9 mouse cellular contexts compared by ENCODE assay signal in the genomic region with DNA sequence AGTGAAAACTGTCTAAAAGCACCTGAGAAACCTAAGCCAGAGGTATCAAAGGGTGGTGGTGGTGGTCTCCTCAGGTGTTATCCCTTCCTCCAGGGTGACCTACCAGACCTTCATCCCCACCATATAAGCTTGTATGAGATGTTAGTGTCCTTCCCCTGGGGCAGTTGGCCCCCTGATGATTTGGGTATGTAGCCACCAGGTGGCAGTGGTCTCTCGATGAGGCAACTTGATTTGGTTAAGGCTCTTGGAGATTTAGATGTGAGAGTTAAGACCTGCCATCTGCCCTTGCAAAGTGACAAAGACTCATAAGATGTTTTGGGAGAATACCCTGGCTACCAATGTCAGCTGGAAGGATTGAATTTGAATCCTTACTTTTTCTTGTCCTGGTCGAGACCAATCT.
DNase-seq lines count a peak whose midpoint lies in the region; ATAC-seq and TF ChIP-seq lines count a peak whose summit lies in the region.
"Had no signal": no experiment of that assay in that cellular context is flagged by ENCODE, and none has a peak within 500 bp of the region (broad histone marks: within the 10 kb centered on the region; RNA-seq: fewer than 3 reads in every experiment).

No protein-coding gene starts in this region.

- DNase-seq in forebrain, postnatal 0 days, result no peak
- DNase-seq in liver, embryonic 14.5 days (ENCODE audit: low read depth in 3 of 3, low spot score in 3 of 3), result no peak
- DNase-seq in R1 (ENCODE audit: low read depth, low spot score), result peak; percentile 53
- peak; percentile 21 for DNase-seq in skeletal muscle tissue, adult 2 months (ENCODE audit: low read depth, low spot score)
- no peak for DNase-seq in gastrocnemius, postnatal 10 days
- DNase-seq in urinary bladder, postnatal 4 days (ENCODE audit: low spot score in 2 of 2), result no peak
- DNase-seq: midbrain, embryonic 14.5 days had no signal

- no peak overlapping the region for H3K4me2 ChIP-seq in forebrain, postnatal 0 days (ENCODE audit: low read depth)
- H3K4me2 ChIP-seq in forebrain, embryonic 16.5 days (ENCODE audit: low read length), result no peak overlapping the region
- no peak overlapping the region for H3K4me2 ChIP-seq in liver, embryonic 14.5 days (ENCODE audit: low read depth)
- no peak overlapping the region for H3K4me2 ChIP-seq in liver, embryonic 12.5 days

- no peak overlapping the region for H3K27ac ChIP-seq in forebrain, postnatal 0 days (ENCODE audit: low read depth, low read length)
- no peak overlapping the region for H3K27ac ChIP-seq in forebrain, embryonic 16.5 days (ENCODE audit: low read length)
- H3K27ac ChIP-seq in liver, embryonic 14.5 days, result no peak overlapping the region
- H3K27ac ChIP-seq in liver, embryonic 12.5 days, result no peak overlapping the region

- TF ChIP-seq CTCF in forebrain, postnatal 0 days (IDR thresholded peaks at IDR 0.05; ENCODE audit: low read depth), result peak; percentile 43
- peak; percentile 64 for TF ChIP-seq CTCF in liver, embryonic 14.5 days (IDR thresholded peaks at IDR 0.05; ENCODE audit: low read depth)

- H3K27me3 ChIP-seq in forebrain, postnatal 0 days (ENCODE audit: insufficient read depth, low read length), result no peaks in the 10 kb centered on the region
- no peaks in the 10 kb centered on the region for H3K27me3 ChIP-seq in forebrain, embryonic 16.5 days (replicated peaks; ENCODE audit: control insufficient read depth, insufficient read depth, low read length)
- no peaks in the 10 kb centered on the region for H3K27me3 ChIP-seq in liver, embryonic 14.5 days (ENCODE audit: control insufficient read depth, insufficient read depth, low read length)
- H3K27me3 ChIP-seq in liver, embryonic 12.5 days (replicated peaks), result no peaks in the 10 kb centered on the region

- no peak overlapping the region for H3K9ac ChIP-seq in forebrain, postnatal 0 days
- no peak overlapping the region for H3K9ac ChIP-seq in forebrain, embryonic 16.5 days (replicated peaks; ENCODE audit: low read depth, low read length)
- H3K9ac ChIP-seq in liver, embryonic 14.5 days (replicated peaks), result no peak overlapping the region
- no peak overlapping the region for H3K9ac ChIP-seq in liver, embryonic 12.5 days

- no peak for ATAC-seq in forebrain, postnatal 0 days
- ATAC-seq in forebrain, embryonic 16.5 days, result no peak
- ATAC-seq in liver, embryonic 14.5 days (ENCODE audit: insufficient read depth), result no peak
- no peak for ATAC-seq in liver, embryonic 12.5 days

- no peak overlapping the region for H3K4me3 ChIP-seq in forebrain, postnatal 0 days (ENCODE audit: low read depth, low read length)
- H3K4me3 ChIP-seq in forebrain, embryonic 16.5 days (replicated peaks; ENCODE audit: low read length), result no peak overlapping the region
- no peak overlapping the region for H3K4me3 ChIP-seq in liver, embryonic 14.5 days (ENCODE audit: insufficient read depth in 1 of 2, low read depth in 2 of 2, low read length in 2 of 2)
- H3K4me3 ChIP-seq in liver, embryonic 12.5 days, result no peak overlapping the region

- WGBS in forebrain, postnatal 0 days, result 83% methylated on average over 2 of the region's 2 CpGs
- WGBS in forebrain, embryonic 16.5 days, result 79% methylated on average over 2 of the region's 2 CpGs
- 70% methylated on average over 2 of the region's 2 CpGs for WGBS in liver, embryonic 14.5 days (ENCODE audit: insufficient replicate concordance)
- 73% methylated on average over 2 of the region's 2 CpGs for WGBS in liver, embryonic 12.5 days (ENCODE audit: insufficient replicate concordance)

- no peak for TF ChIP-seq EP300 in liver, embryonic 14.5 days (IDR thresholded peaks at IDR 0.05; ENCODE audit: low read depth)

- no peaks in the 10 kb centered on the region for H3K4me1 ChIP-seq in forebrain, postnatal 0 days (ENCODE audit: insufficient read depth)
- peaks cover 2% of the 10 kb centered on the region; the same call in 1 of the 2 replicates for H3K4me1 ChIP-seq in forebrain, embryonic 16.5 days (replicated peaks; ENCODE audit: control insufficient read depth, insufficient read depth, low read length)
- H3K4me1 ChIP-seq in liver, embryonic 14.5 days (replicated peaks; ENCODE audit: control insufficient read depth in 2 of 2, insufficient read depth in 2 of 2, low read length in 1 of 2), result no peaks in the 10 kb centered on the region
- no peaks in the 10 kb centered on the region; the same call in 1 of the 2 replicates for H3K4me1 ChIP-seq in liver, embryonic 12.5 days

- H3K9me3 ChIP-seq in forebrain, postnatal 0 days (ENCODE audit: low read length), result no peaks in the 10 kb centered on the region
- H3K9me3 ChIP-seq in forebrain, embryonic 16.5 days (ENCODE audit: control insufficient read depth, low read length), result no peaks in the 10 kb centered on the region
- no peaks in the 10 kb centered on the region for H3K9me3 ChIP-seq in liver, embryonic 14.5 days (ENCODE audit: control insufficient read depth, low read length)
- H3K9me3 ChIP-seq in liver, embryonic 12.5 days (replicated peaks), result no peaks in the 10 kb centered on the region

- no peaks in the 10 kb centered on the region; the same call in 1 of the 2 replicates for H3K36me3 ChIP-seq in forebrain, postnatal 0 days (ENCODE audit: insufficient read depth)
- H3K36me3 ChIP-seq in forebrain, embryonic 16.5 days (ENCODE audit: control insufficient read depth, insufficient read depth), result no peaks in the 10 kb centered on the region
- H3K36me3 ChIP-seq in liver, embryonic 14.5 days (replicated peaks; ENCODE audit: control insufficient read depth, insufficient read depth, low read depth), result no peaks in the 10 kb centered on the region; the same call in 1 of the 2 replicates
- peaks cover 71% of the 10 kb centered on the region for H3K36me3 ChIP-seq in liver, embryonic 12.5 days

Comparison
In these comparisons a context has a peak if more than half of its experiments do, and no peak if none do; other contexts are left out.
1. DNase-seq: peak in R1 (single experiment) and skeletal muscle tissue, adult 2 months (single experiment); none in forebrain, postnatal 0 days (single experiment), liver, embryonic 14.5 days (0 of 3), gastrocnemius, postnatal 10 days (single experiment) and urinary bladder, postnatal 4 days (0 of 2).